Mouse (Mus musculus) heart, adult 2 months (tissue): ENCODE results near the gene Samd4b. TPM values are rescaled to one million over a fixed set of nuclear protein-coding genes. Genes with fewer than 3 reads are reported as not detected.
A peak's percentile ranks its signal among the peaks of the same experiment; 100 is the strongest.

Experiments used
- DNase-seq, 2 experiments: peaks; one replicate each; pipeline ENCODE4 v3.0.0; 2021
- H3K27ac ChIP-seq: fragments of 200-600 bp; 2 replicates; pipeline ENCODE4 v1.8.1; 2022
- H3K27me3 ChIP-seq: fragments of 200-500 bp; 2 replicates; pipeline ENCODE4 v1.6.1; 2012; ENCODE audit warnings: mild to moderate bottlenecking, low read length, inconsistent platforms, mixed read lengths; ENCODE audit not compliant: control insufficient read depth, insufficient read depth
- H3K36me3 ChIP-seq: fragments of 200-500 bp; 2 replicates; pipeline ENCODE4 v1.6.1; 2012; ENCODE audit warnings: low read length, inconsistent platforms; ENCODE audit not compliant: control insufficient read depth, insufficient read depth
- H3K4me1 ChIP-seq: fragments of 200-500 bp; 2 replicates; pipeline ENCODE4 v1.6.1; 2011; ENCODE audit warnings: low read length; ENCODE audit not compliant: control insufficient read depth, insufficient read depth
- H3K4me3 ChIP-seq: fragments of 200-600 bp; 2 replicates; pipeline ENCODE4 v1.8.1; 2022
- H3K79me2 ChIP-seq: fragments of 200-500 bp; replicated peaks from 2 replicates; pipeline ENCODE4 v1.6.1; 2012; ENCODE audit warnings: mild to moderate bottlenecking, inconsistent platforms, low read length, moderate library complexity, mixed read lengths; ENCODE audit not compliant: control insufficient read depth, insufficient read depth
- H3K9ac ChIP-seq: fragments of 200-500 bp; 2 replicates; pipeline ENCODE4 v1.6.1; 2012; ENCODE audit warnings: low read depth, mild to moderate bottlenecking, control low read depth, inconsistent platforms, low read length, mixed read lengths
- CTCF ChIP-seq: fragments of 200-600 bp; IDR thresholded peaks from 2 replicates; pipeline ENCODE4 v1.8.1; 2022; ENCODE audit warnings: antibody characterized with exemption, mild to moderate bottlenecking, moderate library complexity
- EP300 ChIP-seq: fragments of 200-500 bp; IDR thresholded peaks from 2 replicates; pipeline ENCODE4 v1.6.1; 2011; ENCODE audit warnings: low read depth, low read length, control low read depth; ENCODE audit not compliant: insufficient read depth
- POLR2A ChIP-seq: fragments of 200-500 bp; IDR thresholded peaks from 2 replicates; pipeline ENCODE4 v1.6.1; 2011; ENCODE audit warnings: mild to moderate bottlenecking, low read depth, low read length, control low read depth; ENCODE audit not compliant: insufficient read depth
- WGBS: fragments of 180-500 bp; shearing (Covaris S2); methylation state at CpG from one replicate; pipeline ENCODE4 v1.1.7; 2018; 5-methylcytosine and 5-hydroxymethylcytosine counted together
- intact Hi-C: fragments of 180-260 bp; cut with DNase I; formaldehyde crosslinking; loops from one replicate; pipeline ENCODE4 v1.15.1; 2025
- polyA plus RNA-seq: library from polyadenylated mRNA; depleted of rRNA; stranded (reverse); fragments of >200 nt; gene quantifications from 2 replicates; pipeline ENCODE4 v1.2.3, GENCODE M21; 2012
- total RNA-seq, 2 experiments: library from RNA; stranded (reverse); gene quantifications; 2 replicates each; pipeline ENCODE4 v1.2.3; 2021

Samd4b gene
- total and polyA plus RNA-seq, 3 experiments = 21.9 to 46.1 (median 22.4) TPM

DNA sequence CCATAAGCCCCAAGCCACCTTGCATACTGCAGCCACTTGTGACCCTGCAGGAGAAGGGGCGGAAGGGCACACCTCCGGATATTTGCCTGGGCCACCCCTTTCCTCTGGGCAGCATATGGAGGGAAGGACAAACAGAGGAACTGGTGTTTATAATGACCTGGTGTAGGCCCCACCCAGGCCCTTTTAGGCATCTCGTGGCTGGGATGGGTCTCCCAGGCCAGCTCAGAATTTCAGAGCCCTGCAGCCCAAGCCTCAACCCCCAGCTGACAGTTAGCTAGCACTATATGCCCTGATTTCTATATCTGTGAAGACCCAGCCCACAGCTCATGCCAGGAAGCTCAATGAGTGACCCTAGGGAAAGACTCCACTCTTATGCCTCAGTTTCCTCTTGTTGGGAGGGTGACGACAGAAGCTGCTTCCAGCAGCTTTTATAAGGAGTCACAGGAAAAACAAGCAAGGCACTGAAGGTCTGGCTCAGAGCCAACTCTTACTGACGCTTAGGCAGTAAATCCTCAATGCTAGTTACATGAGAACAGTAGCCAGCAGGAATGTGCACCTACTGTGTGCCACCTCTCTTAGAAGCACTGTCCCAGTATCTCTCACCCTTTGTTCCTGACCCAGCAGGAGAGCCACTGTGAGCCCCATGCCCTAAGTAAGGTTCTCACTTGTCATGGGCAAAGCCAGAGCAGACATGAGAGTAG lies 26.8 kb downstream of the Samd4b start:
- TF ChIP-seq POLR2A = no peak
- no peak for TF ChIP-seq CTCF
- TF ChIP-seq EP300 = no peak
- H3K27me3 ChIP-seq = no peaks in the 10 kb centered on the region
- intact Hi-C loops = no loop called here
- no peak overlapping the region for H3K4me3 ChIP-seq
- no peaks in the 10 kb centered on the region for H3K36me3 ChIP-seq
- no peaks in the 10 kb centered on the region; the same call in 1 of the 2 replicates for H3K4me1 ChIP-seq
- H3K79me2 ChIP-seq = no peaks in the 10 kb centered on the region
- H3K9ac ChIP-seq = no peak overlapping the region
- DNase-seq = no peak
- 39% methylated on average over 5 of the region's 5 CpGs for WGBS
- no peak overlapping the region for H3K27ac ChIP-seq

DNA sequence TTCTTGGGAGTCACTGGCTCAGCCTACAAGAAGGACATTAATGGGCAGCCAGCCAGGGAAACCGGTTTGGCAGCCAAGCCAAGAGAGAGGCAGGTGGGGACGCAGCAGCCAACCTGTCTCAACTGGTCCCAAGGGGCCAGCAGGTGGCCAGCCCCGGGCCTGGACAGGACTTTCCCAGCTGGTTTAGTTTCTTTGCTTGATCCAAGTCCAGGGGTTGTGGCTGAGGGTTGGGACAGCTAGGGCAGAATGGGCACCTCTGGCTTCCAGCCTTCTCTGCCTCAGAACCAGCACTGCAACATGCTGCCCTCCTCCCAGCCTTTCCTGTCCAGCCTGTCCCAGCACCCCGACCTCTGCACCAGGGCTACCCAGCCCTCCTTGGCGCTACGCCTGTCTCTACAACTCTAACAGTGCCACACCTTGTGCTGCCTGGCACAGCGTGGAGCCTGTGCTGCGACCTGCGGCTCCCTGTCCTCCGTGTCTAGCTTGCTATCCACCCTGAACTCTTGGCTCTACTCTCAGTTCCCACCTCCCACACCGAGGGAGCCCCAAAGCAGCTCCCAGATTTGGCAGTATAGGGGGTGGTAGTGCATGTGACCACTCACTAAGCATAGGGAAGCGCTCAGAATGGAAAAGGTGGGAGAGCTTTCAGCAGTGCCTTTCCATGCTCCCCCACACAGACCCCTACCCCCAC lies 27.5 kb downstream of the Samd4b start:
- 46% methylated on average over 12 of the region's 12 CpGs for WGBS
- DNase-seq = peak in 1 of 2 experiments; percentile 56
- H3K79me2 ChIP-seq = no peaks in the 10 kb centered on the region
- H3K36me3 ChIP-seq = no peaks in the 10 kb centered on the region
- H3K27ac ChIP-seq = peak overlapping the region; percentile 20; the same call in 1 of the 2 replicates
- TF ChIP-seq EP300 (no peak), POLR2A (no peak), CTCF (no peak)
- intact Hi-C loops = no loop called here
- H3K9ac ChIP-seq = no peak overlapping the region
- no peaks in the 10 kb centered on the region for H3K27me3 ChIP-seq
- H3K4me3 ChIP-seq = no peak overlapping the region
- no peaks in the 10 kb centered on the region; the same call in 1 of the 2 replicates for H3K4me1 ChIP-seq

DNA sequence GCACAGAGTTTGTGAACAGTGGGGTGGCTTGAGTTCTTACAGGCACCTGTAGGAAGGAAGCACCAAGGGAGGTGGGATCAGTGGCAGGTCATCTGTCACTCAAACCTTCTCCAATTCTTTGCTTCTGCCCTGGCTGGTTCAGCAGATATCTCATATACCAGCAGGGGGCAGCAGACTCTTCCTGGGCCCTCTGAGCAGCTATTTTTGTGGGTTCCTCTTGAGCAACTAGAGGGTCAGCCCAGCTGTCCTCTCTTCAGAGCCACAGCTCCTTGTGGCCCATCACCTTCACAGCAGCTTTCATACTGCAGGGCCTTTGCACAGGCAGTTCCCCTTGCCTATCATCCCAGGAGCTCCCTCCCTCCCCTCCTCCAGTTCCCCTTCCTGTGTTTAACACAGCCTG lies 29.7 kb downstream of the Samd4b start:
- no peak for TF ChIP-seq POLR2A
- peak; percentile 91 for TF ChIP-seq CTCF
- no peak for TF ChIP-seq EP300
- no peaks in the 10 kb centered on the region; the same call in 1 of the 2 replicates for H3K4me1 ChIP-seq
- H3K4me3 ChIP-seq = no peak overlapping the region
- intact Hi-C loops = loop anchor here (1.0 kb wide), 2 partner anchors 33 to 122 kb away; no protein-coding TSS in a partner anchor
- no peak overlapping the region for H3K9ac ChIP-seq
- H3K27me3 ChIP-seq = no peaks in the 10 kb centered on the region
- no peaks in the 10 kb centered on the region for H3K79me2 ChIP-seq
- no peaks in the 10 kb centered on the region for H3K36me3 ChIP-seq
- peak; percentile 59 to 65 for DNase-seq
- H3K27ac ChIP-seq = no peak overlapping the region

DNA sequence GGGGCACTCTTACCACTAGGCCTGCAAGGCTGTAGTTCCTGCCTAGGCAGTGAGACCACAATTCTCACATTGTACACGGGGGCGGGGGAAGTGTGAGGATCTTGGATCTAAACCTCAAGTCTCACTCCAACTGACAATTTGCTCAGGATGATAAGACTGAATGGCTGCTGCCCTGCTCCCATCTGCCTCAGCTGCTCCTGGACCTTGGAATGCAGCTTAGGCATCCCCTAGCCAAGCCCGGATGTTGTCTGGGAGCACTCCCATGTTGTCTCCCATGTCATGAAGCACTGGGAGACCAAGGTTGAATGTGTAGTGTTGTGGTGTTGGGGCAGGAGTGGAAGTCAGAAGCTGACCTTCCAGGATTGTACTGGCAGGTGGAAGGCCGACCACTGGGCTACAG lies 30.4 kb downstream of the Samd4b start:
- H3K4me3 ChIP-seq = no peak overlapping the region
- DNase-seq = no peak
- H3K79me2 ChIP-seq = no peaks in the 10 kb centered on the region
- H3K27me3 ChIP-seq = no peaks in the 10 kb centered on the region
- intact Hi-C loops = no loop called here
- TF ChIP-seq EP300 (no peak), CTCF (no peak), POLR2A (no peak)
- H3K9ac ChIP-seq = no peak overlapping the region
- H3K36me3 ChIP-seq = no peaks in the 10 kb centered on the region
- no peaks in the 10 kb centered on the region; the same call in 1 of the 2 replicates for H3K4me1 ChIP-seq
- 82% methylated on average over 4 of the region's 4 CpGs for WGBS
- no peak overlapping the region for H3K27ac ChIP-seq

- Histone ChIP-seq H3K4me3 (no peak overlapping the region), H3K27ac (no peak overlapping the region), H3K79me2 (no peaks in the 10 kb centered on the region), H3K36me3 (no peaks in the 10 kb centered on the region), H3K9ac (no peak overlapping the region), H3K27me3 (no peaks in the 10 kb centered on the region), H3K4me1 (no peaks in the 10 kb centered on the region)
- intact Hi-C loops = no loop called here
- 84% methylated on average over 5 of the region's 5 CpGs for WGBS
- DNase-seq = no peak
- TF ChIP-seq CTCF = no peak
- no peak for TF ChIP-seq POLR2A
- TF ChIP-seq EP300 = no peak
These were observed 32.5 kb downstream of the Samd4b start for GRCm38 (mm10) chr7:28565407-28565806.

DNA sequence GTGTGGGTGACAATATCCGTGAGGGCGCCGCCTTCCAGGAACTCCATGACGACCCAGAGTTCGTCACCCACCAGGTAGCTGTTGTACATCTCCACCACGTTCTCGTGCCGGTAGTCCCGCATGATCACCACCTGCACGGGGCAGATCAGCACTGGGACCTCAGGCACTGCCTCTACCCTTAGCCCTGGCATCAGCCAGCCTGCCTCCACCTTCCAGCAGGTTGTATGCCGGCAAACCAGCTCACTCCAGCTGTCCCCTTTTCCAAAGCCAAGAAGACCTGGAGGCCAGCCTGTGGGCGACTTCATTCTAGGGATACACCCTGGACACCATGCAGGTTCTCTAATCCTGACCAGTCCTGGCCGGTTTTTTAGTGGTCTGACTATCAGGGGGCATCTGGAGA lies 35.0 kb downstream of the Samd4b start:
- no peak overlapping the region for H3K9ac ChIP-seq
- no peak overlapping the region for H3K27ac ChIP-seq
- H3K36me3 ChIP-seq = no peaks in the 10 kb centered on the region
- no peak for TF ChIP-seq CTCF
- TF ChIP-seq POLR2A = no peak
- no peak for TF ChIP-seq EP300
- intact Hi-C loops = no loop called here
- WGBS = 96% methylated on average over 13 of the region's 13 CpGs
- H3K27me3 ChIP-seq = no peaks in the 10 kb centered on the region
- H3K4me3 ChIP-seq = no peak overlapping the region
- no peaks in the 10 kb centered on the region; the same call in 1 of the 2 replicates for H3K4me1 ChIP-seq
- no peaks in the 10 kb centered on the region for H3K79me2 ChIP-seq
- DNase-seq = no peak
